Mouse (Mus musculus): Measurements from ENCODE around the gene Erich3. TPM values are rescaled to one million over a fixed set of nuclear protein-coding genes. Genes with fewer than 3 reads are reported as not detected.
A peak's percentile ranks its signal among the peaks of the same experiment; 100 is the strongest.

Erich3 gene
- total and polyA plus RNA-seq, 2 experiments from 2014 or later = 0.08 TPM; not detected in 1

- 48% methylated on average over 2 of the region's 2 CpGs for WGBS
- Histone ChIP-seq H3K9me3 (replicated peaks; ENCODE audit: control insufficient read depth, low read length) (no peaks in the 10 kb centered on the region), H3K4me3 (ENCODE audit: low read depth, low read length) (no peak overlapping the region), H3K4me2 (ENCODE audit: low read depth, low read length) (no peak overlapping the region), H3K27ac (ENCODE audit: low read depth) (no peak overlapping the region), H3K4me1 (ENCODE audit: control insufficient read depth, insufficient read depth) (no peaks in the 10 kb centered on the region), H3K9ac (replicated peaks; ENCODE audit: low read depth, low read length) (no peak overlapping the region), H3K27me3 (ENCODE audit: control insufficient read depth, insufficient read depth, low read length) (no peaks in the 10 kb centered on the region), H3K36me3 (replicated peaks; ENCODE audit: control insufficient read depth, insufficient read depth, low read length) (no peaks in the 10 kb centered on the region)
- ATAC-seq (ENCODE audit: insufficient read depth, low read depth) (no peak), DNase-seq (ENCODE audit: low spot score) (no peak)
- TF ChIP-seq EP300 (IDR thresholded peaks at IDR 0.05; ENCODE audit: low read depth) (no peak), CTCF (IDR thresholded peaks at IDR 0.05; ENCODE audit: low read depth) (no peak)
These were observed 18.9 kb downstream of the Erich3 start for GRCm38 (mm10) chr3:154682570-154682969.

- DNase-seq (ENCODE audit: low spot score) (no peak), ATAC-seq (ENCODE audit: insufficient read depth, low read depth) (no peak)
- no peaks in the 10 kb centered on the region for H3K9me3 ChIP-seq (replicated peaks; ENCODE audit: control insufficient read depth, low read length)
- no peaks in the 10 kb centered on the region for H3K27me3 ChIP-seq (ENCODE audit: control insufficient read depth, insufficient read depth, low read length)
- WGBS = 69% methylated on average over 2 of the region's 2 CpGs
- no peak overlapping the region for H3K9ac ChIP-seq (replicated peaks; ENCODE audit: low read depth, low read length)
- H3K4me3 ChIP-seq (ENCODE audit: low read depth, low read length) = no peak overlapping the region
- no peak overlapping the region for H3K4me2 ChIP-seq (ENCODE audit: low read depth, low read length)
- no peaks in the 10 kb centered on the region for H3K36me3 ChIP-seq (replicated peaks; ENCODE audit: control insufficient read depth, insufficient read depth, low read length)
- TF ChIP-seq EP300 (IDR thresholded peaks at IDR 0.05; ENCODE audit: low read depth) (no peak), CTCF (IDR thresholded peaks at IDR 0.05; ENCODE audit: low read depth) (no peak)
- no peak overlapping the region for H3K27ac ChIP-seq (ENCODE audit: low read depth)
- no peaks in the 10 kb centered on the region for H3K4me1 ChIP-seq (ENCODE audit: control insufficient read depth, insufficient read depth)
These were observed 20.0 kb downstream of the Erich3 start for GRCm38 (mm10) chr3:154683667-154684066.

- Histone ChIP-seq H3K27me3 (ENCODE audit: control insufficient read depth, insufficient read depth, low read length) (no peaks in the 10 kb centered on the region), H3K9ac (replicated peaks; ENCODE audit: low read depth, low read length) (no peak overlapping the region), H3K27ac (ENCODE audit: low read depth) (no peak overlapping the region), H3K9me3 (replicated peaks; ENCODE audit: control insufficient read depth, low read length) (no peaks in the 10 kb centered on the region), H3K4me1 (ENCODE audit: control insufficient read depth, insufficient read depth) (peaks cover 14% of the 10 kb centered on the region), H3K4me3 (ENCODE audit: low read depth, low read length) (no peak overlapping the region), H3K36me3 (replicated peaks; ENCODE audit: control insufficient read depth, insufficient read depth, low read length) (no peaks in the 10 kb centered on the region), H3K4me2 (ENCODE audit: low read depth, low read length) (no peak overlapping the region)
- no peak for ATAC-seq (ENCODE audit: insufficient read depth, low read depth)
- DNase-seq (ENCODE audit: low spot score) = no peak
- TF ChIP-seq CTCF (IDR thresholded peaks at IDR 0.05; ENCODE audit: low read depth) = no peak
- no peak for TF ChIP-seq EP300 (IDR thresholded peaks at IDR 0.05; ENCODE audit: low read depth)
These were observed 26.6 kb downstream of the Erich3 start for GRCm38 (mm10) chr3:154690260-154690659.

GRCm38 (mm10) chr3:154691897-154692571 lies 28.4 kb downstream of the Erich3 start:
- peak; percentile 88 for ATAC-seq (ENCODE audit: insufficient read depth, low read depth)
- Histone ChIP-seq H3K4me3 (ENCODE audit: low read depth, low read length) (peak overlapping the region; percentile 26), H3K9ac (replicated peaks; ENCODE audit: low read depth, low read length) (no peak overlapping the region), H3K27ac (ENCODE audit: low read depth) (0 out of 2 replicates have a peak overlapping the region, but pooled peaks have one; percentile 12), H3K4me1 (ENCODE audit: control insufficient read depth, insufficient read depth) (peaks cover 18% of the 10 kb centered on the region), H3K9me3 (replicated peaks; ENCODE audit: control insufficient read depth, low read length) (no peaks in the 10 kb centered on the region), H3K27me3 (ENCODE audit: control insufficient read depth, insufficient read depth, low read length) (no peaks in the 10 kb centered on the region), H3K36me3 (replicated peaks; ENCODE audit: control insufficient read depth, insufficient read depth, low read length) (no peaks in the 10 kb centered on the region), H3K4me2 (ENCODE audit: low read depth, low read length) (peak overlapping the region; percentile 41)
- no peak for TF ChIP-seq EP300 (IDR thresholded peaks at IDR 0.05; ENCODE audit: low read depth)
- TF ChIP-seq CTCF (IDR thresholded peaks at IDR 0.05; ENCODE audit: low read depth) = no peak
- WGBS = 26% methylated on average over 14 of the region's 14 CpGs
- peak; percentile 73 for DNase-seq (ENCODE audit: low spot score)

DNA sequence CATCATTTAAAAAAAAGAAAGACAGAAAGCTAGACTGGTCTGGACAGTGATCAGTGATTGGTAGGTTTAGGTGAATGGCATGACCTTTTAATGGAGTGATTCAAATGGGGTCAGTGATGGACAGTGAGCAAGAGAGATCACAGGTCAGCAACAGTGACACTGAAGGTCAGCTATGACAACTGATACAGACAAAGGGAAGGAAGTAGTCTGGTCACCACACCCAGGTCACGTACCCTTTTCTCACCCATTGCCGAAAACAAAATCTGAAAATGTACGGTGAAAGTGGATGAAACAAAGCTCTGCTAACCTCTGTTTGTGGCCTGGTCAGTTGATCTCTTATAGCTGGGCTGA lies 28.9 kb downstream of the Erich3 start:
- H3K27ac ChIP-seq (ENCODE audit: low read depth) = no peak overlapping the region
- TF ChIP-seq CTCF (IDR thresholded peaks at IDR 0.05; ENCODE audit: low read depth) (no peak), EP300 (IDR thresholded peaks at IDR 0.05; ENCODE audit: low read depth) (no peak)
- H3K27me3 ChIP-seq (ENCODE audit: control insufficient read depth, insufficient read depth, low read length) = no peaks in the 10 kb centered on the region
- H3K4me2 ChIP-seq (ENCODE audit: low read depth, low read length) = peak overlapping the region; percentile 41
- H3K4me3 ChIP-seq (ENCODE audit: low read depth, low read length) = no peak overlapping the region
- DNase-seq (ENCODE audit: low spot score) (no peak), ATAC-seq (ENCODE audit: insufficient read depth, low read depth) (peak; percentile 24; the same call in 1 of the 2 replicates)
- H3K36me3 ChIP-seq (replicated peaks; ENCODE audit: control insufficient read depth, insufficient read depth, low read length) = no peaks in the 10 kb centered on the region
- H3K4me1 ChIP-seq (ENCODE audit: control insufficient read depth, insufficient read depth) = peaks cover 18% of the 10 kb centered on the region
- 57% methylated on average over 3 of the region's 3 CpGs for WGBS
- H3K9me3 ChIP-seq (replicated peaks; ENCODE audit: control insufficient read depth, low read length) = no peaks in the 10 kb centered on the region
- no peak overlapping the region for H3K9ac ChIP-seq (replicated peaks; ENCODE audit: low read depth, low read length)

DNA sequence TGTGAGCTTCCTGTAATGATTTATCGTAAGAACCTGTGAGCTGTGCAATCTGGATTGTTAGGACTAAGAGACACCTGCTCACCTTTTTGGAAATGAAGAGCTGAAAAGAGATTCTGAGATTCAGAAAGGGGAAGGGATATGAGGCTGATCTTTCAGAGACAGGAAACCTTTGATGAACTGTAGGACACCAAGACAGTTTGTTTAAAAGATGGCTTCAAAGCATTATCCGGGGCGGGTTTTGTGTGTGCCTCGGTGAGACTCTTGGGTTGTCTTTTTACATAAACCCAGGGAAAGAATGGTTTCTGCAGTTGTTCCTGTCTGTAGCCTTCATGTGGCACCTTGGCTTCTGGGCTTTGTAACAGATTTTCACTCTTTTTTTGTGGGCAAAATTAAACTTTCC lies 30.2 kb downstream of the Erich3 start:
- no peak overlapping the region for H3K27ac ChIP-seq (ENCODE audit: low read depth)
- H3K4me2 ChIP-seq (ENCODE audit: low read depth, low read length) = no peak overlapping the region
- TF ChIP-seq CTCF (IDR thresholded peaks at IDR 0.05; ENCODE audit: low read depth) (no peak), EP300 (IDR thresholded peaks at IDR 0.05; ENCODE audit: low read depth) (no peak)
- H3K9ac ChIP-seq (replicated peaks; ENCODE audit: low read depth, low read length) = no peak overlapping the region
- DNase-seq (ENCODE audit: low spot score) (no peak), ATAC-seq (ENCODE audit: insufficient read depth, low read depth) (no peak)
- peaks cover 18% of the 10 kb centered on the region for H3K4me1 ChIP-seq (ENCODE audit: control insufficient read depth, insufficient read depth)
- H3K4me3 ChIP-seq (ENCODE audit: low read depth, low read length) = no peak overlapping the region
- H3K36me3 ChIP-seq (replicated peaks; ENCODE audit: control insufficient read depth, insufficient read depth, low read length) = no peaks in the 10 kb centered on the region
- 93% methylated on average over 4 of the region's 4 CpGs for WGBS
- H3K9me3 ChIP-seq (replicated peaks; ENCODE audit: control insufficient read depth, low read length) = no peaks in the 10 kb centered on the region
- H3K27me3 ChIP-seq (ENCODE audit: control insufficient read depth, insufficient read depth, low read length) = no peaks in the 10 kb centered on the region

Data from heart, postnatal 0 days (tissue).